Mouse (Mus musculus): ENCODE measurements around the gene Jak2. TPM values are rescaled to one million over a fixed set of nuclear protein-coding genes. Genes with fewer than 3 reads are reported as not detected.

Jak2 gene
- polyA plus RNA-seq, 1 experiment from 2014 or later: 5.0 TPM

DNA sequence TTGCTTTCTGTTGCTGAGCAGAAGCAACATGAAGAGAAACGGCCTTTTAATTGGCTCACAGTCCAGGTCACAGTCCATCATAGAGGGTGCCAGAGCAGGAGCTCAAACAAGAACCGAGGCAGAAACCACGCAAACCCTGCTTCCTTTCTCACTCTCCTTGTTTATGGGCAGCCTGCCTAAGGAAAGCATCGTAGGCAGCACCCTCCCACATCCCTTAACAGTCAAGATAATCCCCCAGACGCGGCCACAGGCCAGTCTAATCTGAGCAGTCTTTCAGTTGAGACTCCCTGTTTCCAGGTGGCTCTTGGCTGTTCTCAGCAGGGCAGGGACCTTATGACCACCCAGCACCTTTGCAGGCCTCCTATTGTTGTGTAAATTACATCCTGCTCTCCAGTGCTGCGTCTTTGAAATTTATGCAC is 33.8 kb downstream of the Jak2 start:
- 46% methylated on average over 7 of the region's 7 CpGs for WGBS
- Histone ChIP-seq H3K4me2 (ENCODE audit: low read depth, low read length) (no peak overlapping the region), H3K9me3 (replicated peaks; ENCODE audit: control insufficient read depth, low read length) (no peaks in the 10 kb centered on the region), H3K4me1 (ENCODE audit: control insufficient read depth, insufficient read depth, low read length) (no peaks in the 10 kb centered on the region), H3K36me3 (ENCODE audit: control insufficient read depth, insufficient read depth, low read length) (0 out of 2 replicates have a peak, but pooled peaks cover 3% of the 10 kb centered on the region), H3K27me3 (ENCODE audit: control insufficient read depth, insufficient read depth, low read length) (no peaks in the 10 kb centered on the region), H3K9ac (ENCODE audit: low read length) (no peak overlapping the region), H3K4me3 (replicated peaks; ENCODE audit: low read length) (no peak overlapping the region), H3K27ac (ENCODE audit: low read length) (no peak overlapping the region)
- no peak for ATAC-seq (ENCODE audit: insufficient read depth, low FRiP score)

DNA sequence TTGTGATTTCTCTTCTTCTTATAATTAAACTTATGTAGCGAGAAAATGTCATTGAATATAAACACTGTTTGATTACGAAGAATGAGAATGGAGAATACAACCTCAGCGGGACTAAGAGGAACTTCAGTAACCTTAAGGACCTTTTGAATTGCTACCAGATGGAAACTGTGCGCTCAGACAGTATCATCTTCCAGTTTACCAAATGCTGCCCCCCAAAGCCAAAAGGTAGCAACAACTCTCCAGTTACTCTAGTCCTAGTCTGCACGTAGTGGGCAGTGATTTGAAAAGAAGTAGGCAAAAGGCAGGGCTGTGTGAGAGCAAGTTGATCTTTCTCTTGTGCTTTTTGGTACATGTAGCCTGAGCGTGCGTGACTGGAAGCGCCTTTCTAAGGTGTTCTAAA is 36.2 kb downstream of the Jak2 start:
- no peaks in the 10 kb centered on the region for H3K4me1 ChIP-seq (ENCODE audit: control insufficient read depth, insufficient read depth, low read length)
- 74% methylated on average over 8 of the region's 8 CpGs for WGBS
- H3K4me2 ChIP-seq (ENCODE audit: low read depth, low read length): no peak overlapping the region
- H3K27me3 ChIP-seq (ENCODE audit: control insufficient read depth, insufficient read depth, low read length): no peaks in the 10 kb centered on the region
- no peak overlapping the region for H3K27ac ChIP-seq (ENCODE audit: low read length)
- no peak overlapping the region for H3K4me3 ChIP-seq (replicated peaks; ENCODE audit: low read length)
- no peak overlapping the region for H3K9ac ChIP-seq (ENCODE audit: low read length)
- no peak for ATAC-seq (ENCODE audit: insufficient read depth, low FRiP score)
- H3K36me3 ChIP-seq (ENCODE audit: control insufficient read depth, insufficient read depth, low read length): peaks cover 8% of the 10 kb centered on the region; the same call in 1 of the 2 replicates
- H3K9me3 ChIP-seq (replicated peaks; ENCODE audit: control insufficient read depth, low read length): no peaks in the 10 kb centered on the region

DNA sequence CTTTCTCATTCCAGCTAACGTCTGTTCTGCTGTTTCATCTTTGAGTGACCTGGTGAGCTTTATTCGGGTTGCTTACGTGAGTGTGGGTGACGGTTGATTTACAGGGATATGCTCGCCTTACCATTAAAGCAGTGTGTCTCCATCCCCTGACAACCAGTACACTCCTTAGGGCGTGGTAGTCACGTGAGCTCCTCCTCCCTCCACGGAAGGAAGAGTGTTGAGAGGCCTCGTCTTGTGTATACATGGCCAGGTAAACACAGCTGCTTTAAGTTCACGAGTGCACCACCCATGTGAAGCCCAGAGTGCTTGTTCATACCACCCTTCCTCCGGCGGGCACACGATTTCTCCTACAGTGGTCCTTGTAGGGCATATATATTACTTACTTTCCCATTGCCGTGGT is 39.9 kb downstream of the Jak2 start:
- H3K4me2 ChIP-seq (ENCODE audit: low read depth, low read length): no peak overlapping the region
- H3K27me3 ChIP-seq (ENCODE audit: control insufficient read depth, insufficient read depth, low read length): no peaks in the 10 kb centered on the region
- peaks cover 8% of the 10 kb centered on the region for H3K36me3 ChIP-seq (ENCODE audit: control insufficient read depth, insufficient read depth, low read length)
- H3K9me3 ChIP-seq (replicated peaks; ENCODE audit: control insufficient read depth, low read length): no peaks in the 10 kb centered on the region
- no peak overlapping the region for H3K27ac ChIP-seq (ENCODE audit: low read length)
- peak; percentile 82; the same call in 1 of the 2 replicates for ATAC-seq (ENCODE audit: insufficient read depth, low FRiP score)
- 43% methylated on average over 14 of the region's 14 CpGs for WGBS
- no peak overlapping the region for H3K9ac ChIP-seq (ENCODE audit: low read length)
- no peak overlapping the region for H3K4me3 ChIP-seq (replicated peaks; ENCODE audit: low read length)
- H3K4me1 ChIP-seq (ENCODE audit: control insufficient read depth, insufficient read depth, low read length): no peaks in the 10 kb centered on the region

DNA sequence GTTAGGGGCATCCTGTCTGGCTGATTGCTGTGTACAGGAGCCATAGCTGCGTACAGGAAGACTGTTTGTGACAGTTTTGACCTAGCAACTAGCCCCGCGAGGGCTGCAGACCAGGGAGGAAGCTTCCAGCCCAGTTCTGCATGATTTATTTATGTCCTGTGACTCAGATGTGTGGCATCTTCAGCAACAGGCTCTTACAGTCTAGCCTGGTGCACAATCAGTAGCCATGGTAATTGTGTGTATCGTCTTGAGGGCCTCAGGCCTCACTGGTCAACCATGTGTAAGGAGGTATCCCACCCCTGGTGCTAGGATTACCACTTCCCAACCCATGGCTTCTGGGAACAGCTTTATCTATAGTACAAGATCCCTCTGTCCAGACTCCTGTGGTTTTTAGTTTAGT is 40.9 kb downstream of the Jak2 start:
- Histone ChIP-seq H3K4me2 (ENCODE audit: low read depth, low read length) (no peak overlapping the region), H3K9ac (ENCODE audit: low read length) (no peak overlapping the region), H3K4me1 (ENCODE audit: control insufficient read depth, insufficient read depth, low read length) (no peaks in the 10 kb centered on the region), H3K27ac (ENCODE audit: low read length) (no peak overlapping the region), H3K9me3 (replicated peaks; ENCODE audit: control insufficient read depth, low read length) (no peaks in the 10 kb centered on the region), H3K36me3 (ENCODE audit: control insufficient read depth, insufficient read depth, low read length) (peaks cover 8% of the 10 kb centered on the region), H3K27me3 (ENCODE audit: control insufficient read depth, insufficient read depth, low read length) (no peaks in the 10 kb centered on the region), H3K4me3 (replicated peaks; ENCODE audit: low read length) (no peak overlapping the region)
- ATAC-seq (ENCODE audit: insufficient read depth, low FRiP score): no peak
- WGBS: 82% methylated on average over 4 of the region's 4 CpGs

DNA sequence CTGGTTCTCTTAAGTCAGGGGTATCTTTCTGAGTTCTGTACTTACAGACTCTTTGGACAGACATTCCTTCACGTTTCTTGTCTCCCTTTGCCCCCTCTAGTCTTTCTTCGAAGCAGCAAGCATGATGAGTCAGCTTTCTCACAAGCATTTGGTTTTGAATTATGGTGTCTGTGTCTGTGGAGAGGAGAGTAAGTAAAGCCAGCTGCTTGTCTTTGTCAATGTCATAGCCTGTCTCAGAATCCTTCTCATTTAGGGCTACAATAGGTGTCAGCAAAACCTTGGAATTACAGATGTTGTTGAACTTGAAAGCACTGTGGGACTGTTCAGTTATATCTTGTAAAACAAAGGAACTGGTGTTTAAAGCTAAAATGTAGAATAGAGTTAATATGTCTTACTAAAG is 43.1 kb downstream of the Jak2 start:
- Histone ChIP-seq H3K27me3 (ENCODE audit: control insufficient read depth, insufficient read depth, low read length) (no peaks in the 10 kb centered on the region), H3K4me1 (ENCODE audit: control insufficient read depth, insufficient read depth, low read length) (no peaks in the 10 kb centered on the region), H3K9ac (ENCODE audit: low read length) (no peak overlapping the region), H3K4me3 (replicated peaks; ENCODE audit: low read length) (no peak overlapping the region), H3K36me3 (ENCODE audit: control insufficient read depth, insufficient read depth, low read length) (peaks cover 13% of the 10 kb centered on the region), H3K27ac (ENCODE audit: low read length) (no peak overlapping the region), H3K4me2 (ENCODE audit: low read depth, low read length) (no peak overlapping the region), H3K9me3 (replicated peaks; ENCODE audit: control insufficient read depth, low read length) (no peaks in the 10 kb centered on the region)
- ATAC-seq (ENCODE audit: insufficient read depth, low FRiP score): no peak
- 44% methylated on average over 2 of the region's 2 CpGs for WGBS

DNA sequence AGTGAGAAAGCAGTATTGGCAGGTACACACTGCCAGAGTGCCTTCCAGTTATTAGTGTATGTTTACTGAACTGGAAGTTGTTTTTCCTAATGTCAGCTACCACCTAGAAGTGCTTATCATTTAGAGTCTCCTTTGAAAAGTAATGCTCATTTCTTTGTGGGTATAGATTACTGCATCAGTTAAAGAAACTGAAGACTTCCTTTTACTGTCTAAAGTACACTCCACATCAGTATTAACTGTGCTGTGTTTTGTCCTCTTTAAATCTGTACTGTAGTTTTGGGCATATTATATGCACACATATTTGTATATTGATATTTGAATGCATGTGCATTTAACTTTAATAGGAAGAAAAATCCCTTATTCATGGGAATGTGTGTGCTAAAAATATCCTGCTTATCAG is 44.5 kb downstream of the Jak2 start:
- no peak for ATAC-seq (ENCODE audit: insufficient read depth, low FRiP score)
- no peaks in the 10 kb centered on the region for H3K9me3 ChIP-seq (replicated peaks; ENCODE audit: control insufficient read depth, low read length)
- H3K4me3 ChIP-seq (replicated peaks; ENCODE audit: low read length): no peak overlapping the region
- H3K4me2 ChIP-seq (ENCODE audit: low read depth, low read length): no peak overlapping the region
- H3K4me1 ChIP-seq (ENCODE audit: control insufficient read depth, insufficient read depth, low read length): no peaks in the 10 kb centered on the region
- H3K9ac ChIP-seq (ENCODE audit: low read length): no peak overlapping the region
- no peak overlapping the region for H3K27ac ChIP-seq (ENCODE audit: low read length)
- H3K36me3 ChIP-seq (ENCODE audit: control insufficient read depth, insufficient read depth, low read length): peaks cover 25% of the 10 kb centered on the region
- H3K27me3 ChIP-seq (ENCODE audit: control insufficient read depth, insufficient read depth, low read length): no peaks in the 10 kb centered on the region

DNA sequence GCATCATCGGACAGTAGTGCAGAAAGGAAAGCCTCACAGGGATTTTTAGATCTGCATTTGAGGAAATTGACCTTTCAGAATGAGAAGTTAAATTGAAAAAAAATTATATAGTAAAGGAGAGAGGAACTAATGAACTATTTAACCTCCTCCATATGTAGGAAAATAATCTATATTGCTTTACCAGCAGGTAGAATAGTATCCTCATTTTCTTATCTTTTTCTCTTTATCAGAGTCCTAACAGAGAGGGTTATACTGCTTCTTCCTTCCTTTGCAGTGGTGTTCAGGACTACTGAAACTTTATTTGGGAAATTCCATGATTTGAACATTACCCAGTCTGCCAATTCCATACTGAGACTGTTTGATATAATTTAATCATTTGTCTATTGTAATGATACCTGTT is 45.7 kb downstream of the Jak2 start:
- Histone ChIP-seq H3K27me3 (ENCODE audit: control insufficient read depth, insufficient read depth, low read length) (no peaks in the 10 kb centered on the region), H3K4me1 (ENCODE audit: control insufficient read depth, insufficient read depth, low read length) (no peaks in the 10 kb centered on the region), H3K9ac (ENCODE audit: low read length) (no peak overlapping the region), H3K4me2 (ENCODE audit: low read depth, low read length) (no peak overlapping the region), H3K4me3 (replicated peaks; ENCODE audit: low read length) (no peak overlapping the region), H3K9me3 (replicated peaks; ENCODE audit: control insufficient read depth, low read length) (no peaks in the 10 kb centered on the region), H3K27ac (ENCODE audit: low read length) (no peak overlapping the region), H3K36me3 (ENCODE audit: control insufficient read depth, insufficient read depth, low read length) (peaks cover 23% of the 10 kb centered on the region)
- no peak for ATAC-seq (ENCODE audit: insufficient read depth, low FRiP score)
- 94% methylated on average over 1 of the region's 1 CpGs for WGBS

DNA sequence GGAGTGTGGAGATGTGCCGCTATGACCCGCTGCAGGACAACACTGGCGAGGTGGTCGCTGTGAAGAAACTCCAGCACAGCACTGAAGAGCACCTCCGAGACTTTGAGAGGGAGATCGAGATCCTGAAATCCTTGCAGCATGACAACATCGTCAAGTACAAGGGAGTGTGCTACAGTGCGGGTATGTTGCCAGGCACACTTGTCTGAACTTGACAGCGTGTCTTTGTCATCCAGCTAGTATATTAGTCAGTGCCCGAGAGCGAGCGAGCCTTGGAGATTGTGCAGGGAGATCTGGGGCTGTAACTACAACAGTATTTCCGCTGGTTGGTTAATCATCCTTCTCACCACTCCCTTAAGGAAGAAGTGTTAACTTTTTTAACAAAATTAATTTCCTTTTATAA is 49.3 kb downstream of the Jak2 start:
- Histone ChIP-seq H3K27ac (ENCODE audit: low read length) (no peak overlapping the region), H3K9ac (ENCODE audit: low read length) (no peak overlapping the region), H3K36me3 (ENCODE audit: control insufficient read depth, insufficient read depth, low read length) (peaks cover 21% of the 10 kb centered on the region), H3K27me3 (ENCODE audit: control insufficient read depth, insufficient read depth, low read length) (no peaks in the 10 kb centered on the region), H3K4me2 (ENCODE audit: low read depth, low read length) (no peak overlapping the region), H3K4me3 (replicated peaks; ENCODE audit: low read length) (no peak overlapping the region), H3K9me3 (replicated peaks; ENCODE audit: control insufficient read depth, low read length) (no peaks in the 10 kb centered on the region), H3K4me1 (ENCODE audit: control insufficient read depth, insufficient read depth, low read length) (no peaks in the 10 kb centered on the region)
- 88% methylated on average over 13 of the region's 13 CpGs for WGBS
- ATAC-seq (ENCODE audit: insufficient read depth, low FRiP score): no peak

DNA sequence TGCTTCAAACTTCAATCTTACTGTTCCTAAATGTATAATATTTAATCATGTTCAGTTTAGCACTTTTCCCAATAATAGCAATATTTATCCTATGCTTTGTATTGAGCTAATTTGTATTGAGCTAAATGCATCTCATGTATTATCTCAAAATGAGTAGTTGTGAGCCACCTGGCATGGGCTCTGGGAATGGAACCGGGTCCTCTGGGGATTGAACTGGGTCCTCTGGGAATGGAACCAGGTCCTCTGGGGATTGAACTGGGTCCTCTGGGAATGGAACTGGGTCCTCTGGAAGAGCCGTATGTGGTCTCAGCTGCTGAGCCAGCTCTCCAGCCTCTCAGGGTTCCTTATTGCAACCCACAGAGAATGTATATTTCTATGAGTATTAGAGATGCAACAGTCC is 50.5 kb downstream of the Jak2 start:
- no peak overlapping the region for H3K4me3 ChIP-seq (replicated peaks; ENCODE audit: low read length)
- no peak overlapping the region for H3K27ac ChIP-seq (ENCODE audit: low read length)
- H3K9me3 ChIP-seq (replicated peaks; ENCODE audit: control insufficient read depth, low read length): no peaks in the 10 kb centered on the region
- H3K36me3 ChIP-seq (ENCODE audit: control insufficient read depth, insufficient read depth, low read length): peaks cover 21% of the 10 kb centered on the region
- no peaks in the 10 kb centered on the region for H3K27me3 ChIP-seq (ENCODE audit: control insufficient read depth, insufficient read depth, low read length)
- ATAC-seq (ENCODE audit: insufficient read depth, low FRiP score): no peak
- H3K4me2 ChIP-seq (ENCODE audit: low read depth, low read length): no peak overlapping the region
- H3K9ac ChIP-seq (ENCODE audit: low read length): no peak overlapping the region
- no peaks in the 10 kb centered on the region for H3K4me1 ChIP-seq (ENCODE audit: control insufficient read depth, insufficient read depth, low read length)
- WGBS: 83% methylated on average over 2 of the region's 2 CpGs

DNA sequence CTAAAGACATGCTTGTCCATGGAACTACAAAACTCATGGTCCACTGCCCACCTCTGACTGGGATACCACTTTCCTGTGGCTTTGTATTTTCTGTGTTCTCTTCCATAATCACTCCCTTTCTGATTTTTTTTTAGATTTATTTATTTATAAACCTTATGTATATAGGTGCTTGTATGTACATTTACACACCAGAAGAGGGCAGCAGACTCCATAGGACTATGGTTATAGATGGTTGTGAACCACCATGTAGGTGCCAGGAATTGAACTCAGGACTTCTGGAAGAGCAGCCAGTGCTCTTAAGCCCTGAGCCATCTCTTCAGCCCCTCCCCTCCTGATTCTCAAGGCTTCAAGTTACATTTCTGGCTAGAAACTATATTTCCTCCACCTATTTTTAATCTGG is 57.2 kb downstream of the Jak2 start:
- H3K4me1 ChIP-seq (ENCODE audit: control insufficient read depth, insufficient read depth, low read length): no peaks in the 10 kb centered on the region
- H3K9me3 ChIP-seq (replicated peaks; ENCODE audit: control insufficient read depth, low read length): no peaks in the 10 kb centered on the region
- H3K9ac ChIP-seq (ENCODE audit: low read length): no peak overlapping the region
- H3K27me3 ChIP-seq (ENCODE audit: control insufficient read depth, insufficient read depth, low read length): no peaks in the 10 kb centered on the region
- H3K36me3 ChIP-seq (ENCODE audit: control insufficient read depth, insufficient read depth, low read length): peaks cover 14% of the 10 kb centered on the region; the same call in 1 of the 2 replicates
- no peak overlapping the region for H3K27ac ChIP-seq (ENCODE audit: low read length)
- H3K4me3 ChIP-seq (replicated peaks; ENCODE audit: low read length): no peak overlapping the region
- no peak overlapping the region for H3K4me2 ChIP-seq (ENCODE audit: low read depth, low read length)
- no peak for ATAC-seq (ENCODE audit: insufficient read depth, low FRiP score)
